Mouse (Mus musculus): Measurements from ENCODE around the gene Itgb3. TPM values are rescaled to one million over a fixed set of nuclear protein-coding genes. Genes with fewer than 3 reads are reported as not detected.

Itgb3 gene
- polyA plus RNA-seq, 1 experiment from 2014 or later, result 0.60 TPM

DNA sequence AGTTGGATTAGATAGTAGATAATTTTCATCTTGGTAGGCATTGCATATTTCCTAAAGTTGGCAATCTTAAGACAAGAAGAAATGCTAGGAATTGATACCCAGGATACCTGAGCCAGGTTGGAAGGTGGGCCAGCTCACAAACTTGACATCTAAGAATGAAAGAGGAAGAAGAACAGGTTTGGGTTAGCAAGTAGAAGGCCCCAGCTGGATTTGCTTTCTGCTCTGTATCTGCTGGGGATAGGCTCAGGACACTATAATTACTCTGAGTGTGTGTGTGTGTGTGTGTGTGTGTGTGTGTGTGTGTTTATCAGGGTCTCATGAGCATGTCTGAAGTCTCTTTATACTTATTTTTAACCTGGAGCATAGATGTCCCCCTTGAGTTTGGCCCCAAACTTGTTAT, 18.8 kb downstream of the Itgb3 start:
- ATAC-seq (replicated peaks), result no peak
- H3K4me3 ChIP-seq, result no peak overlapping the region

GRCm38 (mm10) chr11:104627616-104628301, 20.0 kb downstream of the Itgb3 start:
- WGBS, result 44% methylated on average over 11 of the region's 11 CpGs
- Histone ChIP-seq H3K4me1 (0 out of 2 replicates have a peak, but pooled peaks cover 3% of the 10 kb centered on the region), H3K4me3 (no peak overlapping the region), H3K9ac (replicated peaks) (no peak overlapping the region), H3K27me3 (no peaks in the 10 kb centered on the region), H3K36me3 (no peaks in the 10 kb centered on the region), H3K27ac (replicated peaks) (no peak overlapping the region), H3K4me2 (replicated peaks) (no peak overlapping the region), H3K9me3 (no peaks in the 10 kb centered on the region)
- ATAC-seq (replicated peaks), result no peak

More for the DNA sequence above, 18.8 kb downstream of the Itgb3 start:
- no peaks in the 10 kb centered on the region for H3K9me3 ChIP-seq
- no peak overlapping the region for H3K4me2 ChIP-seq (replicated peaks)
- no peak overlapping the region for H3K9ac ChIP-seq (replicated peaks)
- no peaks in the 10 kb centered on the region for H3K27me3 ChIP-seq
- no peak overlapping the region for H3K27ac ChIP-seq (replicated peaks)
- 0 out of 2 replicates have a peak, but pooled peaks cover 3% of the 10 kb centered on the region for H3K4me1 ChIP-seq
- H3K36me3 ChIP-seq, result no peaks in the 10 kb centered on the region

GRCm38 (mm10) chr11:104628566-104628965, 20.8 kb downstream of the Itgb3 start:
- Histone ChIP-seq H3K4me3 (no peak overlapping the region), H3K27ac (replicated peaks) (no peak overlapping the region), H3K27me3 (no peaks in the 10 kb centered on the region), H3K4me2 (replicated peaks) (no peak overlapping the region), H3K9ac (replicated peaks) (no peak overlapping the region), H3K36me3 (no peaks in the 10 kb centered on the region), H3K4me1 (0 out of 2 replicates have a peak, but pooled peaks cover 3% of the 10 kb centered on the region), H3K9me3 (no peaks in the 10 kb centered on the region)
- WGBS, result 86% methylated on average over 5 of the region's 5 CpGs
- ATAC-seq (replicated peaks), result no peak

DNA sequence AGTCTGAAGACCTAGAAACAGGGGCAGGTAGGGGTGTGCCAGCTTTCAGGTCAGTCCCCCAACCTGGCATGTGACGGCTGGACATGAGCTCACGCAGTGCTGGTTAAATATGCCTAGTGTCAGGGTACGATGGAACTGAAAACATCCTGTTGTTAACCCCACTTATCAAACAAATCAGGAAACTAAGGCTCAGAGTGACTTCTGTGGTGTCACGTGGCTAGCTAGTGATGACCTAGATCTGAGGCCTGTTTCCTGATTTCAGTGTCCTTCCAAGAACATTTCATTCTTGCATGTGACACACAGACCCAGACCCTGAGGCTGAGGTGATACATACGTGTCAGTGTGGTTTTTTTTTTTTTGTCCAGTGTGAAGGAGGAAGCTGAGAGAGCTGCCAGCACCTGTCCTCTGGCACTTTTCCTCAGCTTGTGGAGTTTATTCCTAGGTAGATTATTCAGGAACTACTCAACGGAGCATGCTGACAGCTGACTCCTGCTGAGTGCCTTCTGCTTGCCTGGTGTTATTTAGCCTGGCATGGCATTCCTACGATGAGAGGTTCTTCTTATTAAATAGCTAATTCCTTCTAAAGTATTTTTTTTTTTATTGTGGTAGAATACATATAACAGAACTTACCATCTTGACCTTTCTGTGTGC, 22.5 kb downstream of the Itgb3 start:
- no peak overlapping the region for H3K27ac ChIP-seq (replicated peaks)
- ATAC-seq (replicated peaks), result no peak
- 0 out of 2 replicates have a peak, but pooled peaks cover 3% of the 10 kb centered on the region for H3K4me1 ChIP-seq
- H3K27me3 ChIP-seq, result no peaks in the 10 kb centered on the region
- H3K4me3 ChIP-seq, result no peak overlapping the region
- no peaks in the 10 kb centered on the region for H3K9me3 ChIP-seq
- 79% methylated on average over 7 of the region's 7 CpGs for WGBS
- no peaks in the 10 kb centered on the region for H3K36me3 ChIP-seq
- H3K9ac ChIP-seq (replicated peaks), result no peak overlapping the region
- H3K4me2 ChIP-seq (replicated peaks), result no peak overlapping the region

DNA sequence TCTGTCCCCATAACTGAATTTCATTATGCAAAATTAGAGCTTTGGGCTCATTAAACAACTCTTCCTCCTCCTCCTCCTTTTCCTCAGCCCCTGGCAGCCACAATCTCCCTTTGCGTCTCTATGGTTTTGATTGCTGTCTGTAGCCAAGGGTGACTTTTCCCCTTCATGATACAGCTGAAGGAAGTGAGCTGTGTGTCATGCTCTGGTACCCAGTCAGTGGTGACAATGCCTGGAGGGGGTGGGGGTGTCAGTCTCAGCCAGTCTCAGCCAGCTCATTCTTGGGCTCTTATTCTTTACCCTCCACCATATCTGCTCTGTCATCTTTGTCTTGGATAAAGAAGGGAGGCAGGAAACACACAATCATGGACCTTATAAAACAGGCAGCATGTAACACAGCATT, 23.5 kb downstream of the Itgb3 start:
- no peak overlapping the region for H3K4me2 ChIP-seq (replicated peaks)
- no peak overlapping the region for H3K27ac ChIP-seq (replicated peaks)
- 57% methylated on average over 1 of the region's 1 CpGs for WGBS
- no peak for ATAC-seq (replicated peaks)
- H3K9me3 ChIP-seq, result no peaks in the 10 kb centered on the region
- H3K9ac ChIP-seq (replicated peaks), result no peak overlapping the region
- H3K4me3 ChIP-seq, result no peak overlapping the region
- no peaks in the 10 kb centered on the region for H3K36me3 ChIP-seq
- H3K27me3 ChIP-seq, result no peaks in the 10 kb centered on the region
- H3K4me1 ChIP-seq, result no peaks in the 10 kb centered on the region

DNA sequence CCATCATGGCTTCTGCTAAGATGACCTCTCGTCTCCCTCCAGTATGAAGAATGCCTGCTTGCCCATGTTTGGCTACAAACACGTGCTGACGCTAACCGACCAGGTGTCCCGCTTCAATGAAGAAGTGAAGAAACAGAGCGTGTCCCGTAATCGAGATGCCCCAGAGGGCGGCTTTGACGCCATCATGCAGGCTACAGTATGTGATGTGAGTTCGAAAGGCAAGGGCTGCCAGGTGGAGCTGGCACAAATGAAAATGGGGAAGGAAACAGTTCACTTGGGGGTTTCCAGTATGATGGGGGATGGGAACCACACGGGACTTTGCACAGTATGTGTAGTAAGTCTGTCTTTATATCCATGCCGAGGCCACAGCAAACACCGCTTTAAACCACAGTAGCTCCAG, 29.2 kb downstream of the Itgb3 start:
- H3K27ac ChIP-seq (replicated peaks), result no peak overlapping the region
- no peak overlapping the region for H3K4me2 ChIP-seq (replicated peaks)
- H3K36me3 ChIP-seq, result no peaks in the 10 kb centered on the region
- no peaks in the 10 kb centered on the region for H3K27me3 ChIP-seq
- H3K4me1 ChIP-seq, result no peaks in the 10 kb centered on the region
- H3K9me3 ChIP-seq, result no peaks in the 10 kb centered on the region
- 93% methylated on average over 14 of the region's 14 CpGs for WGBS
- ATAC-seq (replicated peaks), result no peak
- no peak overlapping the region for H3K9ac ChIP-seq (replicated peaks)
- H3K4me3 ChIP-seq, result no peak overlapping the region

DNA sequence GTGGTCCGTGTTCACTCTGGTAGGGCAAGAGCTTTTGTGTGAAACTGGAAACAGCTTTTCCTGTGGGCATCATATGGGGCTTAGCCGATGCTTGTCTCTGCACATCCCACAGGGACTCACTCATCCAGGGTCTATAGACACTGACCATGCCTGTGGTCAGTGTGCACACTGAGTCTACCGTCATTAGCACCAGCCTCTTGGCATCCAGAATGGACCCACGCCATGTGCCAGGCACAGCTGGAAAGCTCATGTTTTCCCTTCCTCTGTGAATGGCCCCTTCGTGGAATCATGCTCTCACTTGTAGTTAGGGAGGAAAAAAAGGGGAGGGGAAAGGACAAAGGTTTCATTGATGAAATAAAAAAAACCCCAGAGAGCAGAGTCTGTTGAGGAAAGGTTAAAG, 30.2 kb downstream of the Itgb3 start:
- H3K4me3 ChIP-seq, result no peak overlapping the region
- H3K27me3 ChIP-seq, result no peaks in the 10 kb centered on the region
- H3K9me3 ChIP-seq, result no peaks in the 10 kb centered on the region
- H3K4me2 ChIP-seq (replicated peaks), result no peak overlapping the region
- ATAC-seq (replicated peaks), result no peak
- H3K4me1 ChIP-seq, result no peaks in the 10 kb centered on the region
- 53% methylated on average over 5 of the region's 5 CpGs for WGBS
- no peak overlapping the region for H3K9ac ChIP-seq (replicated peaks)
- no peaks in the 10 kb centered on the region for H3K36me3 ChIP-seq
- H3K27ac ChIP-seq (replicated peaks), result no peak overlapping the region

DNA sequence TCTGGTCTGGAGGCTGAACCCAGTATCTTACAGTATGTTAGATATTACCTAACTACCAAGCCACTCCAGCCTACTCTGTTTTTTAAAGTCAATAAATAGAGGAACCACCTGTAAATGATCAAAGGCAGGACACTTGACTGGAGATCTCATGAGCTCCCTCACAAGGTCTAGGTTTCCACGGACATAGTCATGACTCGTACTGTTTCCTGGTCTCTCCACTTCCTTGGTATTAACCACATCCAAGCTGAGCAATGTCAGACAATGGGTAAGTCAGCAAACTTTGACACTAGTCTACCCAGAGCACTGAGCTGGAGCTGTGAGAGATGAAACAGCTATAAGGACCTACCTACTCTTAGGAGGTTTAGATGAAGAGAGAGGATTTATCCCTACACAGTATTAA, 31.1 kb downstream of the Itgb3 start:
- H3K36me3 ChIP-seq, result no peaks in the 10 kb centered on the region
- H3K9ac ChIP-seq (replicated peaks), result no peak overlapping the region
- no peaks in the 10 kb centered on the region for H3K9me3 ChIP-seq
- no peak overlapping the region for H3K4me2 ChIP-seq (replicated peaks)
- WGBS, result 92% methylated on average over 2 of the region's 2 CpGs
- ATAC-seq (replicated peaks), result no peak
- no peak overlapping the region for H3K27ac ChIP-seq (replicated peaks)
- no peaks in the 10 kb centered on the region for H3K4me1 ChIP-seq
- no peak overlapping the region for H3K4me3 ChIP-seq
- H3K27me3 ChIP-seq, result no peaks in the 10 kb centered on the region

- WGBS, result 87% methylated on average over 9 of the region's 9 CpGs
- Histone ChIP-seq H3K36me3 (no peaks in the 10 kb centered on the region), H3K4me1 (no peaks in the 10 kb centered on the region), H3K27me3 (no peaks in the 10 kb centered on the region), H3K4me2 (replicated peaks) (no peak overlapping the region), H3K9me3 (no peaks in the 10 kb centered on the region), H3K27ac (replicated peaks) (no peak overlapping the region), H3K9ac (replicated peaks) (no peak overlapping the region), H3K4me3 (no peak overlapping the region)
- ATAC-seq (replicated peaks), result no peak
Observed at GRCm38 (mm10) chr11:104639634-104640033, 31.8 kb downstream of the Itgb3 start.

GRCm38 (mm10) chr11:104640894-104641293, 33.1 kb downstream of the Itgb3 start:
- Histone ChIP-seq H3K4me2 (replicated peaks) (no peak overlapping the region), H3K27ac (replicated peaks) (no peak overlapping the region), H3K36me3 (no peaks in the 10 kb centered on the region), H3K9me3 (no peaks in the 10 kb centered on the region), H3K4me3 (no peak overlapping the region), H3K27me3 (no peaks in the 10 kb centered on the region), H3K9ac (replicated peaks) (no peak overlapping the region), H3K4me1 (no peaks in the 10 kb centered on the region)
- ATAC-seq (replicated peaks), result no peak
- 79% methylated on average over 10 of the region's 10 CpGs for WGBS

DNA sequence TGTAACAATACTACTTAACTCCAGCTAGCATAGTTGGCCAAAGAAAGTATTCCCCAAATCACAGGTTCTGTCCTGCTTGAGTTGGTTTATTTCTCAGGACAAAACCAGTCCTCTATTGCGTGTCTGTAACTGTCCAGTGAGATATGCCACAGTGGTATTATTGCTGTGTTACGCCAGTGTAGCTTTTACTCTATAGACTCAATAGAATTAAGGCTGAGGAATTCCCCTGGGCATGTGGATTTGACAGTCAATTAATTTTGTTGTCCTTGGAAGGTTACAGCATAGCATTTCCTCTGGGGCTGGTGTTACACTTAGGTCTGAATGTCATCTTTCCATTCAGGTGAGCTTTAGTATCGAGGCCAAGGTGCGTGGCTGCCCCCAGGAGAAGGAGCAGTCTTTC, 35.4 kb downstream of the Itgb3 start:
- Histone ChIP-seq H3K4me1 (no peaks in the 10 kb centered on the region), H3K4me3 (no peak overlapping the region), H3K4me2 (replicated peaks) (no peak overlapping the region), H3K27me3 (no peaks in the 10 kb centered on the region), H3K9me3 (no peaks in the 10 kb centered on the region), H3K36me3 (no peaks in the 10 kb centered on the region), H3K9ac (replicated peaks) (no peak overlapping the region), H3K27ac (replicated peaks) (no peak overlapping the region)
- 79% methylated on average over 4 of the region's 4 CpGs for WGBS
- no peak for ATAC-seq (replicated peaks)

DNA sequence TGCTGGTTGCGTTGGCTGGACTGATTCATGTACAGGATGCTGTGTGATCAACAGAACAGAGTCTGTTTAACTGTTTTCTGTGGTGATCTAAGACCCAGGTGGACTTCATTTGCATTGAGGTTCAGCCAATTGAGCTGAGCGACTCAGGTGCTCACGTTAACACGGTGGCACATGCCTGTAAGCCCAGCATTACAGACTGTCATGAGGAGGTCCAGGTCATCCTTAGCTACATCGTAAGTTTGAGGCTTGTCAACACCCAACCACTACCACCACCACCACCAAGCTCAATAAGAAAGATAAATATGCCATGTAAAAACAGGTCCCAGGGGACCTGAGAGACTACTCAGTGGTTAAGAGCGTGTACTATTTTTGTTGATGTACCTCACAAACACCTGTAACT, 37.6 kb downstream of the Itgb3 start:
- Histone ChIP-seq H3K36me3 (no peaks in the 10 kb centered on the region), H3K4me3 (no peak overlapping the region), H3K9ac (replicated peaks) (no peak overlapping the region), H3K27me3 (no peaks in the 10 kb centered on the region), H3K4me2 (replicated peaks) (no peak overlapping the region), H3K9me3 (no peaks in the 10 kb centered on the region), H3K4me1 (no peaks in the 10 kb centered on the region), H3K27ac (replicated peaks) (no peak overlapping the region)
- 92% methylated on average over 6 of the region's 6 CpGs for whole genome bisulfite sequencing
- ATAC-seq (replicated peaks), result no peak

GRCm38 (mm10) chr11:104646173-104646572, 38.4 kb downstream of the Itgb3 start:
- 81% methylated on average over 4 of the region's 4 CpGs for WGBS

More at GRCm38 (mm10) chr11:104646173-104646572, 38.4 kb downstream of the Itgb3 start:
- Histone ChIP-seq H3K9ac (replicated peaks) (no peak overlapping the region), H3K4me3 (no peak overlapping the region), H3K4me2 (replicated peaks) (no peak overlapping the region), H3K9me3 (no peaks in the 10 kb centered on the region), H3K4me1 (no peaks in the 10 kb centered on the region), H3K27me3 (no peaks in the 10 kb centered on the region), H3K36me3 (no peaks in the 10 kb centered on the region), H3K27ac (replicated peaks) (no peak overlapping the region)
- no peak for ATAC-seq (replicated peaks)

Measured in forebrain, embryonic 15.5 days (tissue).